Comparison of ENCODE assay signal across 26 mouse cellular contexts in genomic region chr15:63969131-63969530, GRCm38 (mm10). TPM values are rescaled to one million over a fixed set of nuclear protein-coding genes. Genes with fewer than 3 reads are reported as not detected.
DNase-seq lines count a peak whose midpoint lies in the region; ATAC-seq and TF ChIP-seq lines count a peak whose summit lies in the region.
"Had no signal": no experiment of that assay in that cellular context is flagged by ENCODE, and none has a peak within 500 bp of the region (broad histone marks: within the 10 kb centered on the region; RNA-seq: fewer than 3 reads in every experiment).

No protein-coding gene starts in this region.

- H3K4me3 ChIP-seq in lung, adult 2 months (replicated peaks; ENCODE audit: extremely low read depth, low read depth, low read length): no peak overlapping the region
- H3K4me3 ChIP-seq: embryonic facial prominence, embryonic 10.5 days; erythroblast, embryonic 14.5 days; forebrain, embryonic 15.5 days; heart, adult 2 months; heart, embryonic 12.5 days; hindbrain, embryonic 10.5 days had no signal

- no peak for TF ChIP-seq POLR2A in lung, adult 2 months (IDR thresholded peaks at IDR 0.05; ENCODE audit: borderline replicate concordance, extremely low read depth, low read depth, low read length)

- ATAC-seq in CD4-positive, CD25-positive, alpha-beta regulatory T cell, adult 4 months: peak; percentile 70
- ATAC-seq in megakaryocyte progenitor cell, adult 5-6 weeks (replicated peaks; ENCODE audit: poor library complexity): peak; percentile 26
- ATAC-seq: activated CD4-positive, CD25-positive, alpha-beta regulatory T cell, adult 4 months; forebrain, embryonic 15.5 days had no signal

- WGBS in lung, adult 2 months: 70% methylated on average over 1 of the region's 1 CpGs

- no peak for TF ChIP-seq CTCF in lung, adult 2 months (IDR thresholded peaks at IDR 0.05; ENCODE audit: insufficient read depth, low read length)

- DNase-seq in 416B (ENCODE audit: low read depth): peak; percentile 75
- peak; percentile 47 for DNase-seq in induced T-regulatory cell, adult 2 months (ENCODE audit: low read depth)
- no peak for DNase-seq in layer of hippocampus, adult 9-10 months (ENCODE audit: low spot score)
- no peak for DNase-seq in lung, postnatal 36 days
- DNase-seq in lung, adult 2 months: no peak
- DNase-seq: adrenal gland, postnatal 14 days; cerebellum, adult 18-20 months; cerebellum, adult 9-11 months; cerebellum, postnatal 36 days; gastrocnemius, postnatal 10 days; heart, adult 2 months had no signal

- no peaks in the 10 kb centered on the region for H3K4me1 ChIP-seq in lung, adult 2 months (ENCODE audit: control insufficient read depth, insufficient read depth, low read length)
- H3K4me1 ChIP-seq: embryonic facial prominence, embryonic 10.5 days; forebrain, embryonic 15.5 days; hindbrain, embryonic 10.5 days had no signal

RNA-seq across cellular contexts. Expression of gene Gsdmc4, which starts 57.0 kb away (rescaled TPM):
- not detected for polyA plus RNA-seq in CD4-positive, CD25-positive, alpha-beta regulatory T cell, adult 4 months (2017; shearing (Covaris generic))
- total RNA-seq in megakaryocyte progenitor cell, adult 5-6 weeks (2015): 0.32 TPM in 1 of 2 replicates, not detected in the other
- not detected in 2 replicates for total RNA-seq in megakaryocyte progenitor cell, adult 5-6 weeks (2017)
- 0.05 and 0.96 TPM in 2 replicates for polyA plus RNA-seq in lung, adult 2 months (2012; rRNA removed)
- total RNA-seq: adrenal gland, adult 18-20 months; adrenal gland, postnatal 14 days; gastrocnemius, postnatal 10 days; gastrocnemius, postnatal 4 days; heart, adult 2 months; heart, postnatal 25 days; MEL had no signal
- polyA plus RNA-seq: embryonic facial prominence, embryonic 10.5 days; embryonic facial prominence, embryonic 14.5 days; erythroblast, embryonic 14.5 days; forebrain, embryonic 11.5 days; forebrain, embryonic 15.5 days; heart, embryonic 12.5 days; hindbrain, embryonic 10.5 days; hindbrain, embryonic 14.5 days had no signal

Comparison
In these comparisons a context has a peak if more than half of its experiments do, and no peak if none do; other contexts are left out.
1. DNase-seq: peak in 416B (single experiment) and induced T-regulatory cell, adult 2 months (single experiment); none in layer of hippocampus, adult 9-10 months (single experiment), lung, postnatal 36 days (single experiment) and lung, adult 2 months (single experiment).